Mouse (Mus musculus) liver, postnatal 0 days (tissue): Measurements from ENCODE around the gene Stk24.

ENCODE experiments used
- CTCF ChIP-seq: sonication (generic); IDR thresholded peaks from 2 replicates; pipeline ENCODE4 v1.5.1; 2016; ENCODE audit warnings: antibody characterized with exemption, low read depth
- EP300 ChIP-seq: IDR thresholded peaks from 2 replicates; pipeline ENCODE4 v1.6.1; 2016; ENCODE audit warnings: antibody characterized with exemption, low read depth, mild to moderate bottlenecking

- TF ChIP-seq CTCF (no peak), EP300 (no peak)
These were observed 48.3 kb upstream of the Stk24 start for GRCm38 (mm10) chr14:121428148-121428547.
